Mouse (Mus musculus) liver, embryonic 14.5 days (tissue): ENCODE measurements around the gene Tgfbr3.

ENCODE experiments used
- CTCF ChIP-seq: IDR thresholded peaks from 2 replicates; pipeline ENCODE4 v1.5.1; 2016; ENCODE audit warnings: antibody characterized with exemption, low read depth, control low read depth
- EP300 ChIP-seq: IDR thresholded peaks from 2 replicates; pipeline ENCODE4 v1.6.1; 2016; ENCODE audit warnings: antibody characterized with exemption, low read depth

DNA sequence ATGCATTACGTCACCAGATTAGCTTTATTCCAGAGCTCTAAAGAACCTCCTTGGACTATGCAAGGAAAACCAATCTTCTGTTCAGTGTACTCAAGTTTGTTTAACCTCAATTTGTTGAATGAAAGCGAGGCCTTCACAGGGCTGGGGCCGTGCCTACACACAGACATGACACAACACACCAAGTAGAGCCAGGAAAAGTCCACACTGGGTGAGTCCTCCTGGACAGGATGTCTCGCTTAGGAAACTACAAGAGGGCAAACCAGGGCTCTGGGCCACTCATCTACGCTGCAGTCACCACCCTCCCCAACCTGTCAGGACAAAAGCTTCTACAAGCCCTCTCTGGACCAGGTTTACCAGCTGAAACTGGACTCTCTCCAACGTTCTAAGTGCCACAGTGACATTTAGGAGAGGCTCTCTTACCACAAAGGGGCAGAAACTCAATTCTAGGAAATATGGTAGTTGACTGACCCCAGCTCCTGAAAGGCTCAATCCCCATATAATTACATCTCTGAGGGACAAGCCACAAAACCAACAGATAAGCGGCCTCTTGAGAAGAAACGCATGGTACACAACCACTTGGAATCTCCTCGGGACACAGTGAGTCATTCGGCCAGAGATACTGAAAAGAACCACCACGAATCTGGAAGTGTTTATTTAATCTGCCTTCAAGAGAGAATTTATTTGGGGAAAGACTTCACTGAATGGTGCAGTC is 122.6 kb downstream of the Tgfbr3 start:
- TF ChIP-seq CTCF (no peak), EP300 (no peak)
